Mouse (Mus musculus): ENCODE measurements at regions not wholly inside any gene's neighbourhood (a gene's known extent, or its start where the extent isn't known, plus 50 kb on each side); places are given as distances from the start of the nearest gene placed in this dataset.

DNA sequence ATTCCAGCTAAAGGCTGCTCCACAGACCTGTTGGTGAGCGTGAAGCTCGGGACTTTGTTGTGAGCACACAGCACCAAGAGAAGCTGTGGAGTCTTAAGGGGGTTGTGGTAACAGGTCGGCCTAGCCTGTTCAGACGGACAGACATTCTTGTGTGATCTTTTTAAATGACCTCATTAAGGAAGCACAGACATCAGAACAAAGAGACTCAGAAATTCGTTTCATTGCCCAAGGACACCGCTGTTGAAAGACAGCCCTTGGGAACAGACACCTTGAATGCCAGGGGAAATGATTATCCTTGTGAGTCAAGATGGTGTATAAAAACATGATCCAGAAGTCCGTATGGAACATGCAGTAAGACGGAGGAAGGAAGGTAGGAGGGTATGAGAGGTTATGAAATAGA is 150.1 kb upstream of the Plxnc1 start:
- TF ChIP-seq CTCF (IDR thresholded peaks at IDR 0.05; ENCODE audit: extremely low read depth, insufficient read depth, low read length) = no peak
- TF ChIP-seq POLR2A (IDR thresholded peaks at IDR 0.05; ENCODE audit: extremely low read depth, insufficient read depth, low read length) = no peak

Data from cortical plate, adult 2 months (tissue).